Mouse (Mus musculus): ENCODE results near the gene Slc4a1. TPM values are rescaled to one million over a fixed set of nuclear protein-coding genes. Genes with fewer than 3 reads are reported as not detected.

The Slc4a1 gene
- polyA plus RNA-seq, 1 experiment = not detected

DNA sequence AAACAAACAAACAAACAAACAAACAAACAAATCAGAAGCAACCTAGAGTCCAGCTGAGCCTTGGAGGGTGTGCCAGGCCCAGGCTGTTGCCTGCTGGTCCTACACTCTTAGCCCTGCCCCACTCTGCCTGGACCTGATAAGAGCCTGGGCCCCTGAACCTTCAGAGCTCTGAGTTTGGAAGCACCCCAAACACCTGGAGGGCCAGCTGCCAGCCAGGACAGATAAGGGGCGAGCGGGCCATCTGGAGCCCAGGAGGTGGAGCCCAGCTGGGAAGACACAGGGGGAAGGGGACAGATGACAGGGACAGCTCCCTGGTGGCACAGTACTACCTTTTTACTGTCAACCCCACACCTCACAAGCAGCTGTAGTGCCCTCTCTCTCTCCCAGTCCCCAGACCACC, 2.4 kb downstream of the Slc4a1 start:
- no peak for TF ChIP-seq POLR2A (IDR thresholded peaks at IDR 0.05; ENCODE audit: insufficient read depth, low read depth, low read length)
- TF ChIP-seq CTCF (IDR thresholded peaks at IDR 0.05; ENCODE audit: insufficient read depth, low read depth, low read length) = no peak
- H3K27ac ChIP-seq (ENCODE audit: insufficient read depth, low read depth, low read length) = no peak overlapping the region
- no peak overlapping the region for H3K4me3 ChIP-seq (ENCODE audit: insufficient read depth, low read depth, low read length)
- 78% methylated on average over 2 of the region's 2 CpGs for WGBS
- H3K4me1 ChIP-seq (ENCODE audit: control insufficient read depth, insufficient read depth, low read length) = no peaks in the 10 kb centered on the region

DNA sequence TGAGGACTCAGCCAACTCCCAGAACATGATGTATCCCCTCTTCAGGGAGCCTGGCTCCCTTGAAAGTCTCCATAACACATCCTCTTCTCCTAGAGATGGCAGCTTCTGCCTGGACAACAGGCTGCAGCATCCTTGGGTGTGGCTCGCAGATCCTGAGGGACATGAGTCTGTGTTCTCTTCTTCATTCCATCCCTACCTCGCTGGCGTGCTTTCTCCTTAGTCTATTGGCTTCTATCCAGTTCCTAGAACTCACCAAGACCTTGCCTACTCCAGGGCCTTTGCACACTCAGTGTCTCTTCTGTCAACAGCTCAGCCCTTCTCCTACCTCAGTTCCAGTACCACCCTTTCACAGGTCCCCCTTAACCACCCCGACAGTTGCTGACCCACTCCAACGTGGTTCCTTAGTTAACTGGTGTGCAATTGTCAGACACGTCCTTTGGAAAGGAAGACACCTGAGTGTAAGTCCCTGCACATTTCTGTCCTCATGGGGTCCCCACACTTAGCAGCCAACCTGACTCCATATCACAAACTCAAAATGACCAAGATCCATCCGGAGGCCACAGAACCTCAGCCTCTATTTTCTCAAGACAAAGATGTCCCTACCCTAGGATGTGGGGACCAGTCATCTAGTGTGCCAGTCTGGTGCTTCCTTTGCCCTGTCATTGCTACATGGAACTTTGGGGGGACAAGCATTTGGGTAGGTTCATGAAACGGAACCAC, 4.1 kb downstream of the Slc4a1 start:
- TF ChIP-seq POLR2A (IDR thresholded peaks at IDR 0.05; ENCODE audit: insufficient read depth, low read depth, low read length) (no peak), CTCF (IDR thresholded peaks at IDR 0.05; ENCODE audit: insufficient read depth, low read depth, low read length) (no peak)
- Histone ChIP-seq H3K4me3 (ENCODE audit: insufficient read depth, low read depth, low read length) (no peak overlapping the region), H3K27ac (ENCODE audit: insufficient read depth, low read depth, low read length) (no peak overlapping the region), H3K4me1 (ENCODE audit: control insufficient read depth, insufficient read depth, low read length) (no peaks in the 10 kb centered on the region)
- WGBS = 90% methylated on average over 8 of the region's 8 CpGs

DNA sequence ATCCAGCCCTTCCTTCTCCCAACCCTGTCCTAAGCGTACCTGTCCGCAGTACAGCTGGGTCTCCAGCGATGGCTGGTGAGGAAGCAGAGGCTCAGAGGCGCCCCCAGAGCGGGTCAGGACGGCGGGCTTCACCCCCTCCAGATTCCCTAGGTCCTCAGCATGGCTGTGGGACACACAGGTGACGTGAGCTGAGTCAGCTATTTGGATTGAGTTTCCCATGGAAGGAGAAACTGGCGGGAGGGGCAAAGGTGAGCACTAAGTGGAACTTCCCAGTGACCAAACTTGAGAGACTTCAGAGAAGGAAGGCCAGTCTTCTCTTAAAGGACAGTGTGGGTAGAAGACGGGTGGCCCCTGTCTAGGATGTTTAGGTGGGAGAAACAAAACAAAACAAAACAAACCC, 7.6 kb downstream of the Slc4a1 start:
- H3K4me1 ChIP-seq (ENCODE audit: control insufficient read depth, insufficient read depth, low read length) = no peaks in the 10 kb centered on the region
- 84% methylated on average over 10 of the region's 10 CpGs for WGBS
- H3K4me3 ChIP-seq (ENCODE audit: insufficient read depth, low read depth, low read length) = no peak overlapping the region
- TF ChIP-seq CTCF (IDR thresholded peaks at IDR 0.05; ENCODE audit: insufficient read depth, low read depth, low read length) = no peak
- no peak for TF ChIP-seq POLR2A (IDR thresholded peaks at IDR 0.05; ENCODE audit: insufficient read depth, low read depth, low read length)
- no peak overlapping the region for H3K27ac ChIP-seq (ENCODE audit: insufficient read depth, low read depth, low read length)

GRCm38 (mm10) chr11:102356636-102357350, 9.2 kb downstream of the Slc4a1 start:
- H3K4me3 ChIP-seq (ENCODE audit: insufficient read depth, low read depth, low read length) = no peak overlapping the region
- no peak overlapping the region for H3K27ac ChIP-seq (ENCODE audit: insufficient read depth, low read depth, low read length)
- WGBS = 76% methylated on average over 31 of the region's 31 CpGs
- H3K4me1 ChIP-seq (ENCODE audit: control insufficient read depth, insufficient read depth, low read length) = no peaks in the 10 kb centered on the region; the same call in 1 of the 2 replicates
- TF ChIP-seq CTCF (IDR thresholded peaks at IDR 0.05; ENCODE audit: insufficient read depth, low read depth, low read length) (no peak), POLR2A (IDR thresholded peaks at IDR 0.05; ENCODE audit: insufficient read depth, low read depth, low read length) (no peak)

DNA sequence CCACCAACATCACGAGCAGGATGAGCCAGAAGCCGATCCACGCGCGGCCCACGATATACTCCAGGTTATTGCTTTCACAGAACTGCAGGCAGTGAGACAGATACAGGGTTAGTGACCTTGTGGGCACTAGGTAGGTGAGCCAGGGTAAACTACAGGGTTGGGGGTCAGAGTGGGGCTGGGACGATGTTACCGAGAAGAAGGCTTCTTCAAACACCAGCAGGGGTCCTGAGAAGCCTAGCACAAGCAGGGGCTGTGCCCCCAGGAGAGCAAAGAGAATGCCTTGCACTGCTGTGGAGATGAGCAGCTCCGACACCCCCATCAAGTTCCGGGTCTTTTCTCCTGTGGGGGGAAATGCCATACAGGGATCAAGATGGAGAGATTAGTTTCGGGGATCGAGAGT, 9.8 kb downstream of the Slc4a1 start:
- no peaks in the 10 kb centered on the region; the same call in 1 of the 2 replicates for H3K4me1 ChIP-seq (ENCODE audit: control insufficient read depth, insufficient read depth, low read length)
- no peak overlapping the region for H3K27ac ChIP-seq (ENCODE audit: insufficient read depth, low read depth, low read length)
- TF ChIP-seq CTCF (IDR thresholded peaks at IDR 0.05; ENCODE audit: insufficient read depth, low read depth, low read length) = no peak
- no peak for TF ChIP-seq POLR2A (IDR thresholded peaks at IDR 0.05; ENCODE audit: insufficient read depth, low read depth, low read length)
- no peak overlapping the region for H3K4me3 ChIP-seq (ENCODE audit: insufficient read depth, low read depth, low read length)
- 88% methylated on average over 12 of the region's 12 CpGs for WGBS

- TF ChIP-seq POLR2A (IDR thresholded peaks at IDR 0.05; ENCODE audit: insufficient read depth, low read depth, low read length) (no peak), CTCF (IDR thresholded peaks at IDR 0.05; ENCODE audit: insufficient read depth, low read depth, low read length) (no peak)
- Histone ChIP-seq H3K4me3 (ENCODE audit: insufficient read depth, low read depth, low read length) (no peak overlapping the region), H3K27ac (ENCODE audit: insufficient read depth, low read depth, low read length) (no peak overlapping the region), H3K4me1 (ENCODE audit: control insufficient read depth, insufficient read depth, low read length) (no peaks in the 10 kb centered on the region; the same call in 1 of the 2 replicates)
- 86% methylated on average over 3 of the region's 3 CpGs for WGBS
Measured at GRCm38 (mm10) chr11:102355501-102355900, 10.5 kb downstream of the Slc4a1 start.

DNA sequence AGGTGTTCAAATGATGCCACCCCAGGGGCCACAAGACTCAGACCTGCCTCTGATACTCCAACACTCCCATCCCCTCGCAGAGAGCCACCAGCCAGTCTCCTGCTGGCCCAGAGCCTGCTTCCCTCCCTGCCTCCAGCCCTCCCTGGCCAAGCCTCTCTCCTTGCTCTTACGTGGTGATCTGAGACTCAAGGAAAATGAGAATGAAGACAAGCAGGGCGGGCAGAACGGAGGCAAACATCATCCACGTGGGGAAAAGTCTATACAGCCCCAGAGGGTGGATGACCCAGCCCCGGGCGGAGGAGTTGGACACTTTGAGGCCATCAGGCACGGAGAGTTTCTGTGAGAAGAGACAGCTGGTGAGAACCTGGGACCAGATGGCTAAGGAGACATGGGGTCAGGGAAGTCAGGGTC, 13.0 kb downstream of the Slc4a1 start:
- Histone ChIP-seq H3K4me1 (ENCODE audit: control insufficient read depth, insufficient read depth, low read length) (no peaks in the 10 kb centered on the region; the same call in 1 of the 2 replicates), H3K27ac (ENCODE audit: insufficient read depth, low read depth, low read length) (no peak overlapping the region), H3K4me3 (ENCODE audit: insufficient read depth, low read depth, low read length) (no peak overlapping the region)
- TF ChIP-seq POLR2A (IDR thresholded peaks at IDR 0.05; ENCODE audit: insufficient read depth, low read depth, low read length) (no peak), CTCF (IDR thresholded peaks at IDR 0.05; ENCODE audit: insufficient read depth, low read depth, low read length) (no peak)
- 43% methylated on average over 8 of the region's 8 CpGs for WGBS

- no peak overlapping the region for H3K4me3 ChIP-seq (ENCODE audit: insufficient read depth, low read depth, low read length)
- TF ChIP-seq CTCF (IDR thresholded peaks at IDR 0.05; ENCODE audit: insufficient read depth, low read depth, low read length) = no peak
- TF ChIP-seq POLR2A (IDR thresholded peaks at IDR 0.05; ENCODE audit: insufficient read depth, low read depth, low read length) = no peak
- 42% methylated on average over 5 of the region's 5 CpGs for WGBS
- H3K27ac ChIP-seq (ENCODE audit: insufficient read depth, low read depth, low read length) = no peak overlapping the region
- H3K4me1 ChIP-seq (ENCODE audit: control insufficient read depth, insufficient read depth, low read length) = no peaks in the 10 kb centered on the region; the same call in 1 of the 2 replicates
Measured at GRCm38 (mm10) chr11:102352378-102352777, 13.6 kb downstream of the Slc4a1 start.

GRCm38 (mm10) chr11:102350981-102351523, 15.0 kb downstream of the Slc4a1 start:
- H3K27ac ChIP-seq (ENCODE audit: insufficient read depth, low read depth, low read length) = no peak overlapping the region
- H3K4me3 ChIP-seq (ENCODE audit: insufficient read depth, low read depth, low read length) = no peak overlapping the region
- 90% methylated on average over 17 of the region's 17 CpGs for WGBS
- TF ChIP-seq CTCF (IDR thresholded peaks at IDR 0.05; ENCODE audit: insufficient read depth, low read depth, low read length) (no peak), POLR2A (IDR thresholded peaks at IDR 0.05; ENCODE audit: insufficient read depth, low read depth, low read length) (no peak)
- H3K4me1 ChIP-seq (ENCODE audit: control insufficient read depth, insufficient read depth, low read length) = no peaks in the 10 kb centered on the region; the same call in 1 of the 2 replicates
